Mouse (Mus musculus) kidney, postnatal 0 days (tissue): ENCODE data around the gene Opa3. TPM values are rescaled to one million over a fixed set of nuclear protein-coding genes. Genes with fewer than 3 reads are reported as not detected.

Experiments used
- ATAC-seq: fragments of 200-750 bp; cut with Nextera tagmentation; replicated peaks from 2 replicates; pipeline ENCODE4 v1.8.0; 2017; ENCODE audit warnings: low read depth, moderate number of reproducible peaks, moderate TSS enrichment, moderate library complexity; ENCODE audit not compliant: low FRiP score
- DNase-seq: peaks from one replicate; pipeline ENCODE4 v3.0.0-alpha.2; 2016; ENCODE audit warnings: low spot score
- H3K27ac ChIP-seq: fragments of 300-500 bp; sonication (generic); 2 replicates; pipeline ENCODE4 v1.5.1; 2014; ENCODE audit warnings: mild to moderate bottlenecking
- H3K27me3 ChIP-seq: fragments of 300-500 bp; sonication (generic); 2 replicates; pipeline ENCODE4 v1.6.1; 2014; ENCODE audit warnings: low read length, mixed read lengths; ENCODE audit not compliant: insufficient read depth
- H3K36me3 ChIP-seq: fragments of 300-500 bp; sonication (generic); 2 replicates; pipeline ENCODE4 v1.6.1; 2014; ENCODE audit warnings: low read length, mixed read lengths; ENCODE audit not compliant: insufficient read depth
- H3K4me1 ChIP-seq: fragments of 300-500 bp; sonication (generic); replicated peaks from 2 replicates; pipeline ENCODE4 v1.6.1; 2014; ENCODE audit warnings: antibody characterized with exemption, low read length, mixed read lengths; ENCODE audit not compliant: insufficient read depth
- H3K4me2 ChIP-seq: fragments of 300-500 bp; sonication (generic); 2 replicates; pipeline ENCODE4 v1.6.1; 2014; ENCODE audit warnings: mild to moderate bottlenecking, low read length, moderate library complexity, mixed read lengths
- H3K4me3 ChIP-seq: fragments of 300-500 bp; sonication (generic); replicated peaks from 2 replicates; pipeline ENCODE4 v1.5.1; 2014; ENCODE audit warnings: low read depth, low read length
- H3K9ac ChIP-seq: fragments of 300-500 bp; sonication (generic); 2 replicates; pipeline ENCODE4 v1.6.1; 2014; ENCODE audit warnings: low read depth, low read length
- H3K9me3 ChIP-seq: fragments of 300-500 bp; sonication (generic); replicated peaks from 2 replicates; pipeline ENCODE4 v1.6.1; 2016; ENCODE audit warnings: low read length, inconsistent platforms, mixed read lengths
- CTCF ChIP-seq: IDR thresholded peaks from 2 replicates; pipeline ENCODE4 v1.5.1; 2016; ENCODE audit warnings: antibody characterized with exemption, low read depth, mild to moderate bottlenecking, moderate library complexity
- WGBS: fragments of 180-500 bp; shearing (Covaris S2); extraction: QIAGEN DNeasy Blood & Tissue Kit; methylation state at CpG from one replicate; pipeline ENCODE4 v1.1.7; 2014; 5-methylcytosine and 5-hydroxymethylcytosine counted together
- polyA plus RNA-seq: library from polyadenylated mRNA; unstranded; fragments of >200 nt; fragmentation: Nextera tagmentation; extraction: Ambion mirVana; gene quantifications from 2 replicates; pipeline ENCODE4 v1.2.1, GENCODE M21; 2015

The Opa3 gene
- polyA plus RNA-seq, 1 experiment from 2014 or later, result 30.4 TPM

DNA sequence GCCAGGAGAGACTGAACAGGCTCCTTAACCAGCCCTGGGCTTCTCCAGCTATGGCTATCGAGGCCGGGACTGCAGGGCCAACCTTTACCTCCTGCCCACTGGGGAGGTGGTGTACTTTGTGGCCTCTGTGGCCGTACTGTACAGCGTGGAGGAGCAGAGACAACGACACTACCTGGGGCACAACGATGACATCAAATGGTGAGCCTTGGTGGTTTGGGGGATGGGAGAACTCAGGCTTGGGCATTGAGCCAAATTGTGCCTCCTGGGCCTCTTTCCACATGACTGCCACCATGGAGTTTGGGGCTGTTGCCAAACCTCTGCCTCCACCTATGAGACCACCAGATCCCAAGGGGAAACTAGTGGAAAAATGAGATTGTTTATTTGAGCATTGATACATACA lies 43.4 kb upstream of the Opa3 start:
- ATAC-seq (peak; percentile 53; the same call in 1 of the 2 replicates), DNase-seq (no peak)
- Histone ChIP-seq H3K4me1 (peaks cover 15% of the 10 kb centered on the region), H3K36me3 (0 out of 2 replicates have a peak, but pooled peaks cover 11% of the 10 kb centered on the region), H3K27me3 (peaks cover 3% of the 10 kb centered on the region; the same call in 1 of the 2 replicates), H3K27ac (peak overlapping the region; percentile 55), H3K4me2 (no peak overlapping the region), H3K9me3 (no peaks in the 10 kb centered on the region), H3K4me3 (no peak overlapping the region), H3K9ac (peak overlapping the region; percentile 18; the same call in 1 of the 2 replicates)
- TF ChIP-seq CTCF, result no peak
- 46% methylated on average over 6 of the region's 6 CpGs for WGBS

DNA sequence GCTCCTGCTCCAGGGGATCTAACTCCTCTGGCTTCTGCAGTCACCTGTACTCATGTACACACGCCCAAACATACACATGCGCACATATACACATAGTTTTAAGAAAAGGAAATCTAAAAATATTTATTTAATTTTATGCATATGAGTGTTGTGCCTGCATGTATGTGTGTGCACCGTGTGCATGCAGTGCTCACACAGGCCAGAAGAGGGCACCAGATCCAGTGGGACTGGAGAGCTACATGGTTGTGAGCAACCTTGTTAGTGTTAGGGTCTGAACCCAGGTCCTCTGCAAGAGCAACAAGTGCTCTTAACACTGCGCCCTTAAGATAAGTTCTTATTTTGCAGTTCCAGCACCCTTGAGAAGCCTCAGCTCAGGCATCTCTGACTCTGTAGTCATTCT lies 33.5 kb upstream of the Opa3 start:
- H3K4me1 ChIP-seq, result no peaks in the 10 kb centered on the region
- no peaks in the 10 kb centered on the region for H3K9me3 ChIP-seq
- DNase-seq, result no peak
- H3K36me3 ChIP-seq, result peaks cover 30% of the 10 kb centered on the region; the same call in 1 of the 2 replicates
- H3K27ac ChIP-seq, result no peak overlapping the region
- H3K27me3 ChIP-seq, result no peaks in the 10 kb centered on the region
- no peak overlapping the region for H3K9ac ChIP-seq
- WGBS, result 96% methylated on average over 4 of the region's 4 CpGs
- no peak overlapping the region for H3K4me3 ChIP-seq
- peak; percentile 39 for TF ChIP-seq CTCF
- H3K4me2 ChIP-seq, result no peak overlapping the region
- ATAC-seq, result no peak

DNA sequence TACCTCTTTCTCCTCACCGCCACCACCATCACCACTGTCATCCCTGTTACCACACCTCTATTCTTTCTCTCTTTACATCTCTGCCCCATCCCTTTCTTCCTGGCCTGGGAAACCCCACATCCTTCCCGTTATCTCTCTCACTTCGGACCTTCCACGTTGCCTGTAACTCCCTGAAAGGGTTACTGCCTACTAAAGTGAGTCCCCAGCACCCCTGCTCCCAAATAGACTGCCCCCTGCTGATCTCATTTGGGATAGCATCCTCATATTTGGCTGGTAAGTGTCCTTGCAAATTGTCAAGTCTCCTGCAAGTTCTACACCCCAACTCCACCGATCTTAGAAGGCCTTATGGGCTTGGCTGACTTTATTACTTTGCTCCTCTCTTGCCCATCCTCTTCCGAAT lies 31.5 kb upstream of the Opa3 start:
- H3K27me3 ChIP-seq, result no peaks in the 10 kb centered on the region
- no peak overlapping the region for H3K9ac ChIP-seq
- no peak overlapping the region for H3K4me3 ChIP-seq
- peak; percentile 64 for TF ChIP-seq CTCF
- ATAC-seq, result no peak
- 55% methylated on average over 6 of the region's 6 CpGs for WGBS
- H3K4me2 ChIP-seq, result no peak overlapping the region
- H3K27ac ChIP-seq, result no peak overlapping the region
- H3K4me1 ChIP-seq, result no peaks in the 10 kb centered on the region
- no peaks in the 10 kb centered on the region for H3K9me3 ChIP-seq
- DNase-seq, result no peak
- peaks cover 26% of the 10 kb centered on the region; the same call in 1 of the 2 replicates for H3K36me3 ChIP-seq

DNA sequence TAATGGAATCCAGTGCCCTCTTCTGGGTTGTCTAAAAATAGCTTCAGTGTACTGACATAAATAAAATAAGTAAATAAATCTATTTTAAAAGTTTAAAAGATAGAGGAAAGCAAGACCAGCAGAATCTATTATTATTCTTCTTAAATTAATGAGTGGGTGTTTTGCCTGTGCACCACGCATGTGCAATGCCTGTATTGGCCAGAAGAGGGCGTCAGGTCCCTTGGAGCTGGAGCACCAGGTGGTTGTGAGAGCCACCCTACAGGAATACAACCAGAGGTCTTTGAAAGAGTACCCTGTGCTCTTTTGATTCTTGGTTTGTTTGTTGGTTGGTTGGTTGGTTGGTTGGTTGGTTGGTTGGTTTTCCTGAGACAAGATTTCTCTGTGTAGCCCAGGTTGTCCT lies 30.1 kb upstream of the Opa3 start:
- TF ChIP-seq CTCF, result peak; percentile 66

DNA sequence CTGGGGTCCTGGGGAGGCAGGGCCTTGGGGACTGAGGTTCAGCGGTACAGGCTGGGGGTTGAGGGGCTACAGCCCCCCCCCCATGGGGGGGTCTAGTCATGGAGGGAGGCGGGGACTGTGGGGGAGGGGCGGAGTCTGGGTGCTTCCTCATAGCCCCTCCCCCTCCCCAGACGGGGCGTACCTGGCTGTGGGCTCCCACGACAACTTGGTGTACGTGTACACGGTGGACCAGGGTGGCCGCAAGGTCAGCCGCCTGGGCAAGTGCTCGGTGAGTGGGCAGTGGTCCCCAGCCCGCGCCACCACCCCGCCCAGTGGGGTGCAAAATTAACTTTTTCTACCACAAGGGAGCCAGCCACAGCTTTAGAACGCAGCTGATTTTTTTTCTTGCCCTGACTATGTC lies 26.5 kb upstream of the Opa3 start:
- Histone ChIP-seq H3K27me3 (no peaks in the 10 kb centered on the region), H3K9ac (no peak overlapping the region), H3K9me3 (no peaks in the 10 kb centered on the region), H3K36me3 (peaks cover 22% of the 10 kb centered on the region), H3K27ac (no peak overlapping the region), H3K4me3 (no peak overlapping the region), H3K4me2 (no peak overlapping the region), H3K4me1 (no peaks in the 10 kb centered on the region)
- ATAC-seq (0 out of 2 replicates have a peak, but pooled peaks have one; percentile 17), DNase-seq (no peak)
- 74% methylated on average over 14 of the region's 15 CpGs for WGBS
- TF ChIP-seq CTCF, result no peak

More for the DNA sequence above, 30.1 kb upstream of the Opa3 start:
- Histone ChIP-seq H3K4me3 (no peak overlapping the region), H3K36me3 (peaks cover 28% of the 10 kb centered on the region; the same call in 1 of the 2 replicates), H3K27me3 (no peaks in the 10 kb centered on the region), H3K9me3 (no peaks in the 10 kb centered on the region), H3K27ac (no peak overlapping the region), H3K9ac (no peak overlapping the region), H3K4me1 (no peaks in the 10 kb centered on the region), H3K4me2 (no peak overlapping the region)
- 33% methylated on average over 2 of the region's 2 CpGs for WGBS
- DNase-seq (no peak), ATAC-seq (no peak)

DNA sequence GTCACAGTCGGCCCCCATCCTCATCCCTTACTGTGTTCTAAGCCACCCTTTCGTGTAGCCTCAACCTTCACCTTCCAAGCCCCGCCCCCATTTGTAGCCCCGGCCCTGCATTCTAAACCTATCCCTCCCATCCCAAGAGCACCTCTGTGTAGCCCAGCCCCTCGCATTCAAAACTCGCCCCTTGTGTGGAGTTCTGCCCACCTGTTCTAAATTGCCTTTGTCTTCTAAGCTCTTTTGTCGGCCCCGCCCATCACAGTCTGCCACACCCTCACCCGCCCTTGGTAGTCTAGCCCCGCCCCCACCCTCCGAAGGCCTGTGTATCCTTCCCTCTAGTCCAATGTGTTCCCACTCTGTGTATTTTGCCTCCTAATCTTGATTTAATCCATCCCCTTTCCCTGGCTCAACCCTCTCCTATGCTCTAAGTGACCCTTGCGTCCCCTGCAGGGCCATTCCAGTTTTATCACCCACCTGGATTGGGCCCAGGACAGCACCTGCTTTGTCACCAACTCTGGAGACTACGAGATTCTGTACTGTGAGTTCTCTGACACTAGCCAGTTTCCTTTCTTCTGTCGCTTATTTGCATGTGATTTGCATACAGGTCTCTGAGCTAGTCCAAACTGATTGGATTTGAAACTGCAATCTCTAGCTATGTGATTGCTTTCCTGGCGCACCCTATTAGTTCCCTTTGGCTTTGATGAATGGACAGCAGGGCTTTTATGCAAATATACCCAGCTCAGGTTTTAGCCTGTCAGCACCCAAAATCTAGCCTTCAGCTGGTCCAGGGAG lies 25.9 kb upstream of the Opa3 start:
- Histone ChIP-seq H3K27ac (no peak overlapping the region), H3K4me1 (no peaks in the 10 kb centered on the region), H3K9ac (no peak overlapping the region), H3K4me2 (no peak overlapping the region), H3K36me3 (peaks cover 22% of the 10 kb centered on the region), H3K9me3 (no peaks in the 10 kb centered on the region), H3K27me3 (no peaks in the 10 kb centered on the region), H3K4me3 (no peak overlapping the region)
- WGBS, result 69% methylated on average over 15 of the region's 15 CpGs
- ATAC-seq, result no peak
- DNase-seq, result no peak
- no peak for TF ChIP-seq CTCF
